Mouse (Mus musculus): ENCODE data around the gene Rasa4. TPM values are rescaled to one million over a fixed set of nuclear protein-coding genes. Genes with fewer than 3 reads are reported as not detected.
"Not testable (repeated sequence)": the region's sequence is repeated elsewhere in the genome, so short reads cannot be mapped to it uniquely, and the experiment has no call there.

Rasa4 gene
- polyA plus RNA-seq, 1 experiment from 2014 or later: 4.7 TPM

DNA sequence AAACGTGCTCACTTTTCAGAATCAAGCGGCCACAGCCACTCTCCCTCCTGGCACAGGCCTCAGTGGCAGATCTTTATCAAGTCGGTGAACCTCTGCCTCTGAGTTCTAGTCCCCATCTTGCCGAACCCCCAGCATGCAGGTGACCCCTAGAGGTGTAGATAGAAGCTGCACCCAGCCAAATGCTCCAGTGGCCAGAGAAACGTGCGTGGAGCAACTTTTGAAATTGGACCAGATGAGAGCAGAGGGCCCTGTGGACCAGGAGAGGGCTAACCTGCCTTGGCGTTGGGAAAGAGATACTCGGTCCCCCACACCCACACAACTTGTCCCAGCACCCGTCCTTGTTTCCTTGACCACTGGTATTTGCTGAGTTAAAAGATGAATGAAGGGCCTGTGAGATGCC lies 38.3 kb upstream of the Rasa4 start:
- peak; percentile 25 for DNase-seq (ENCODE audit: low spot score)
- Histone ChIP-seq H3K4me3 (ENCODE audit: low read depth, low read length) (no peak overlapping the region), H3K9ac (ENCODE audit: low read length) (no peak overlapping the region), H3K36me3 (ENCODE audit: control insufficient read depth, insufficient read depth, low read length) (no peaks in the 10 kb centered on the region), H3K4me1 (ENCODE audit: control insufficient read depth, insufficient read depth, low read length) (no peaks in the 10 kb centered on the region), H3K27ac (ENCODE audit: low read depth, low read length) (no peak overlapping the region), H3K4me2 (ENCODE audit: low read depth) (no peak overlapping the region), H3K27me3 (ENCODE audit: control insufficient read depth, insufficient read depth, low read length) (no peaks in the 10 kb centered on the region), H3K9me3 (ENCODE audit: control insufficient read depth, low read length) (no peaks in the 10 kb centered on the region)
- WGBS: 47% methylated on average over 9 of the region's 9 CpGs
- no peak for ATAC-seq (ENCODE audit: insufficient read depth, low FRiP score, low TSS enrichment)

DNA sequence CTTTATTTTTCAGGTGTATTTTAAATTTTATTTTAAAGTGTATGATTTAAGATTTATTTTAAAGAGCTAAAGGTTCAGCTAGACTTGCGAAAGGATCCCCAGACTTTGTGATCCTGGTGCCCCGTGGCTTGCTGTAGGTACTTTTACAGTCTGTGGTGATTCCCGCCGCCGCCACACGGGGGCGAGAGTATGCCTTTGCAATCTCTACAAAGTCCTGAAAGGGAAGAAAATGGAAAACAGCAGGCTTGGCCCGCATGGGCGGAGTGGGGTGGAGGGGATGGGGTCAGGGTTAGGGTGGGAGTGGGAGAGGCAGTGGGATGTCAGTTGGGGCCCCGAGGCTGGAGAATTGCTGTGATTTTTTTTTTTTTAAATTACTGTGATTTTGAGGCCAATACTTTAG lies 37.7 kb upstream of the Rasa4 start:
- no peak overlapping the region for H3K27ac ChIP-seq (ENCODE audit: low read depth, low read length)
- H3K27me3 ChIP-seq (ENCODE audit: control insufficient read depth, insufficient read depth, low read length): no peaks in the 10 kb centered on the region
- H3K36me3 ChIP-seq (ENCODE audit: control insufficient read depth, insufficient read depth, low read length): no peaks in the 10 kb centered on the region
- ATAC-seq (ENCODE audit: insufficient read depth, low FRiP score, low TSS enrichment): no peak
- no peaks in the 10 kb centered on the region for H3K9me3 ChIP-seq (ENCODE audit: control insufficient read depth, low read length)
- peak; percentile 91 for DNase-seq (ENCODE audit: low spot score)
- H3K4me2 ChIP-seq (ENCODE audit: low read depth): no peak overlapping the region
- no peak overlapping the region for H3K9ac ChIP-seq (ENCODE audit: low read length)
- H3K4me1 ChIP-seq (ENCODE audit: control insufficient read depth, insufficient read depth, low read length): no peaks in the 10 kb centered on the region; the same call in 1 of the 2 replicates
- 3% methylated on average over 10 of the region's 10 CpGs for WGBS
- no peak overlapping the region for H3K4me3 ChIP-seq (ENCODE audit: low read depth, low read length)

DNA sequence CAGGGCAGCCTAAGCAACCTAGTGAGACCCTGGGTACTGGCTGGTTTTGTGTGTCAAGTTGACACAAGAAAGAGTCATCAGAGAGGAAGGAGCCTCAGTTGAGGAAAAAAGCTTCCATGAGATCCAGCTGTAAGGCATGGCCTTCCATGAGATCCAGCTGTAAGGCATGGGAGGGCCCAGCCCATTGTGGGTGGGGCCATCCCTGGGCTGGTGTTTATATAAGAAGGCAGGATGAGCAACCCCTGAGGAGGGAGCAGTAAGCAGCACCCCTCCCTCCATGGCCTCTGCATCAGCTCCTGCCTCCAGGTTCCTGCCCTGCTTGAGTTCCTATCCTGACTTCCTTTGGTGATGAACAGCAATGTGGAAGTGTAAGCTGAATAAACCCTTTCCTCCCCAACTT lies 35.2 kb upstream of the Rasa4 start:
- not testable (repeated sequence) for H3K9me3 ChIP-seq (ENCODE audit: control insufficient read depth, low read length); H3K4me1 ChIP-seq (ENCODE audit: control insufficient read depth, insufficient read depth, low read length); DNase-seq (ENCODE audit: low spot score); H3K27ac ChIP-seq (ENCODE audit: low read depth, low read length); H3K4me3 ChIP-seq (ENCODE audit: low read depth, low read length); H3K9ac ChIP-seq (ENCODE audit: low read length); H3K4me2 ChIP-seq (ENCODE audit: low read depth); H3K36me3 ChIP-seq (ENCODE audit: control insufficient read depth, insufficient read depth, low read length); ATAC-seq (ENCODE audit: insufficient read depth, low FRiP score, low TSS enrichment); H3K27me3 ChIP-seq (ENCODE audit: control insufficient read depth, insufficient read depth, low read length)

DNA sequence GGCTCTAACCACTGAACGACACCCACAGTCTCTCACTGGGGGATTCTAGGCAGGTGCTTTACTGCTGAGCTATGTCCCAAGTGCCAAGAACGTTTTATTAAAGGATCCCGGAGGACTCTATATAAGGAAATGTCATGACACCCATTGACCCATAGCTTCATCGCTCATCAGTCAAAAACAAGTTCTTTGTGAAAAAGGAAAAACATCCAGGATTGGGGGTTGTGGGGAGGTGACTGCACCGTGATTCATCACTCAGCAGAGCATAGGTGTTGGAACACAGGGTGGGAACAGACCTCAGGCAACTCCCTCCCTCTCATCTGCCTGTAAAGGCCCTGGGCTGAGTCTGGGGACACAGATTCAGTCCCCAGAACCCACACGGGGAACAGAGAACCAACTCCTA lies 33.8 kb upstream of the Rasa4 start:
- Histone ChIP-seq H3K4me1 (ENCODE audit: control insufficient read depth, insufficient read depth, low read length) (peaks cover 6% of the 10 kb centered on the region; the same call in 1 of the 2 replicates), H3K4me2 (ENCODE audit: low read depth) (no peak overlapping the region), H3K4me3 (ENCODE audit: low read depth, low read length) (no peak overlapping the region), H3K9me3 (ENCODE audit: control insufficient read depth, low read length) (no peaks in the 10 kb centered on the region), H3K36me3 (ENCODE audit: control insufficient read depth, insufficient read depth, low read length) (no peaks in the 10 kb centered on the region), H3K27me3 (ENCODE audit: control insufficient read depth, insufficient read depth, low read length) (no peaks in the 10 kb centered on the region), H3K27ac (ENCODE audit: low read depth, low read length) (no peak overlapping the region), H3K9ac (ENCODE audit: low read length) (no peak overlapping the region)
- 49% methylated on average over 6 of the region's 6 CpGs for WGBS
- DNase-seq (ENCODE audit: low spot score) (no peak), ATAC-seq (ENCODE audit: insufficient read depth, low FRiP score, low TSS enrichment) (no peak)

DNA sequence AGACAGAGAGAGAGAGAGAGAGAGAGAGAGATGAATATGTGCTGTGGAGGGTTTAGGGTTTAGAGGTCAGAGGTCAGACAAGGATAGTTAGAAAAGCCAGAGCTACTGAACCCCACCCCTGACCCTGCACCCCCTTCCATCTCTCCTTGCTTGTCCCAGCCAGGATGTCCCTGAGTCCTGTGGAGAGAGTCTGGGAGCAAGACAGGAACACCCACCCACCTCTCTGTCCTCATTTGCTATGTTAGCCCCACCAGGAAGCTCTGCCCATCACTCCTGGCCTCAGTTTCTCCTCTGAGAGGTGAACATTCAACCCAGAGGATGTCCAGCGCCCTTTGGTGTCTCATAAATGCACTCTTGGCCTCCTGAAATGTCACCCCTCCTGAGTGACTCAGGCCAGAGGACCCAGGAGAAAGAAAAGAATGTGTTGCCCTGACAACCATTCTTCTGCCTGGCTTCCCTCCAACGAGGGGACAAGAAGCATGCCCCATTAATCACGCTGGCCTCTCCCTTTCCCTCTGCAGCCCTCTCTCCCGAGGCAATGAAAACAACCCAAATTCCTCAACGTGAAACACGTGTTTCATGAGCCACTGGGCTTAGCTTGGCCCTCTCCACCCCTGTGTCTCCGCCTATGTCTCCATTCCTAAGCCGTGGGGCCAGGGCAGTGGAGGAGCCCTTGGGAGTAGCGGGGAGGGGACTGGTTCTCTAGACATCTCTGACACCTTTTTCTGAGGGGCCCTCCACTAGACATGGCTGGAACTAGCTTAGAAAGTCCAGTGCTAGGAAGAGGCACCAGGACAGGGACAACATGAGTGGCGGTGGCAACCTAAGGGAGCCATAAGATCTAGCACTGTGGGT lies 32.3 kb upstream of the Rasa4 start:
- WGBS: 7% methylated on average over 10 of the region's 10 CpGs
- Histone ChIP-seq H3K4me3 (ENCODE audit: low read depth, low read length) (no peak overlapping the region), H3K4me1 (ENCODE audit: control insufficient read depth, insufficient read depth, low read length) (peaks cover 6% of the 10 kb centered on the region; the same call in 1 of the 2 replicates), H3K27me3 (ENCODE audit: control insufficient read depth, insufficient read depth, low read length) (no peaks in the 10 kb centered on the region), H3K36me3 (ENCODE audit: control insufficient read depth, insufficient read depth, low read length) (no peaks in the 10 kb centered on the region), H3K9me3 (ENCODE audit: control insufficient read depth, low read length) (no peaks in the 10 kb centered on the region), H3K4me2 (ENCODE audit: low read depth) (peak overlapping the region; percentile 2; the same call in 1 of the 2 replicates), H3K9ac (ENCODE audit: low read length) (no peak overlapping the region), H3K27ac (ENCODE audit: low read depth, low read length) (peak overlapping the region; percentile 79)
- ATAC-seq (ENCODE audit: insufficient read depth, low FRiP score, low TSS enrichment): peak; percentile 91
- DNase-seq (ENCODE audit: low spot score): peak; percentile 82

DNA sequence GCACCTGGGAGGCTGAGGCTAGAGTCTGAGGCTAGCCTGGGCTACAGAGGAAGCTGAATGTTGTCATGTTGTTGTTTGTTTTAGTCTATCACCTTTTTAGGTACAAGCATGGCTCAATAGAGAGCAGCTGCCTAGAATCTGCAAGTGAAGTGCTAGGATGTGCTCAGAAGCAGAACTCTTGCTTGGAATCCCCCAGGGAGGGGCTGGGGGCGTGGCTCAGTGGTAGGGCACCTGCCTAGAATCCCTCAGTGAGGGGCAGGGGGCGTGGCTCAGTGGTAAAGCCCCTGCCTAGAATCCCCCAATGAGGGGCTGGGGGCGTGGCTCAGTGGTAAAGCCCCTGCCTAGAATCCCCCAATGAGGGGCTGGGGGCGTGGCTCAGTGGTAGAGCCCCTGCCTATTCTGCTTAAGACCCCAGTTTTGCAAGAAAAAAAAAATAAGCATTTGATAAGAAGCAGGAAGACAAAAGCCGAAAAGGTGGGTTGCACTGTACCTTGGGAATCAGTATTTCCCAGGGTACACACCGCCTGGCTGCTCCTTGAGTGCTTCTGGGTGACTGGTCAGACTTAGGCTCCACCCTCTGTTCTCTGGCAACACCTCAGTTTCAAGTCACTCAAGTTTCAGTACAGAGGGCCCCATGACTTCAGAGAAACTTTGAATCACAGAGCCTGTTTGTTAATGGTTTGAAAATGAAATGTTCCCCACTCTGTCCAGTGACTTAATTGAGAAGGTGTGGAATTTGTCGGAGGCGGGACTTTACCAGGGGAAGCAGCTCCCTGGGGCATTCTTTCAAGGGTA lies 30.7 kb upstream of the Rasa4 start:
- Histone ChIP-seq H3K27me3 (ENCODE audit: control insufficient read depth, insufficient read depth, low read length) (no peaks in the 10 kb centered on the region), H3K9ac (ENCODE audit: low read length) (no peak overlapping the region), H3K4me1 (ENCODE audit: control insufficient read depth, insufficient read depth, low read length) (peaks cover 6% of the 10 kb centered on the region; the same call in 1 of the 2 replicates), H3K4me3 (ENCODE audit: low read depth, low read length) (no peak overlapping the region), H3K27ac (ENCODE audit: low read depth, low read length) (no peak overlapping the region), H3K9me3 (ENCODE audit: control insufficient read depth, low read length) (no peaks in the 10 kb centered on the region), H3K4me2 (ENCODE audit: low read depth) (no peak overlapping the region), H3K36me3 (ENCODE audit: control insufficient read depth, insufficient read depth, low read length) (no peaks in the 10 kb centered on the region)
- WGBS: 85% methylated on average over 8 of the region's 8 CpGs
- ATAC-seq (ENCODE audit: insufficient read depth, low FRiP score, low TSS enrichment) (no peak), DNase-seq (ENCODE audit: low spot score) (no peak)

DNA sequence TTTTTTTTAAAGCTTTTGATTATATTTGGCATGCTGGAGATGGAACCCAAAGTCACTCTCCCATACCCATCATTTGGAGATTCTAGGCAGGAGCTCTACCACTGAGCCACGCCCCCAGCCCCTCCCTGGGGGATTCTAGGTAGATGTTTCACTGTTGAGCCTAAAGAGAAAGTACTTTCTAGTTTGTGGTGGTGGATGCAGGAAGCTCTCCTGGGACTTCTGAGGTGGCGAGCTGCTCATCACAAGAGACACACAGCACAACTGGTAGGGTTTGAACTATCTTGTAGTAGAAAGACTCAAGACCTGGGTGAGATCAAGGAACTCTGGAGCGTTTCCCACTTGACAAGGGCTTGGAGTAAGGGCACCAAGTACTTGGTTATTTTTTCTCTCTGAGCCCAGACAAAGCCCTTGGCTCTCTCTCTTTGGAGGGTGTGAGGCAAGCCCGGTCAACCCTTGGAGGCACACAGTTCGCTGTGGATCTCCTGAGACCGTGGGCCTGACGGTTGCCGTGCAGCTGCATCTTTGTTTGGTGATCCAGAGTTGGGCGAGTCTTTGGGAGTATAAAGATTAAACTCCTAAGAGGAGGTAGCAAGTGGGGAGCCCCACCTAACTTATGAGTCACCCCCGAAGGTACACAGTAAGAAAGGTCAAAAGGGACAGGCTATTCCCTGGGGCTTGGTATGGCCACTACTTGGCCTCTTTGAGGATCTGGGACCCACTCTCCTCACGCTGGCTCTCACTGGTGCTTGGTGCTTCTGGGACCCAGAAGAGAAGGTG lies 29.2 kb upstream of the Rasa4 start, which contains the start of gene Upk3bl:
TSS of gene Upk3bl (plus strand) at position 192 of the 777 bp plus-strand sequence.
- no peak for DNase-seq (ENCODE audit: low spot score)
- Histone ChIP-seq H3K4me3 (ENCODE audit: low read depth, low read length) (no peak within 1 kb of the TSS), H3K4me1 (ENCODE audit: control insufficient read depth, insufficient read depth, low read length) (peaks cover 6% of the 10 kb centered on the region; the same call in 1 of the 2 replicates), H3K36me3 (ENCODE audit: control insufficient read depth, insufficient read depth, low read length) (no peaks in the 10 kb centered on the region), H3K9me3 (ENCODE audit: control insufficient read depth, low read length) (no peaks in the 10 kb centered on the region), H3K4me2 (ENCODE audit: low read depth) (no peak within 1 kb of the TSS), H3K27me3 (ENCODE audit: control insufficient read depth, insufficient read depth, low read length) (no peaks in the 10 kb centered on the region), H3K27ac (ENCODE audit: low read depth, low read length) (no peak within 1 kb of the TSS), H3K9ac (ENCODE audit: low read length) (no peak within 1 kb of the TSS)
- WGBS: 92% methylated on average over 11 of the region's 11 CpGs
- no peak for ATAC-seq (ENCODE audit: insufficient read depth, low FRiP score, low TSS enrichment)

DNA sequence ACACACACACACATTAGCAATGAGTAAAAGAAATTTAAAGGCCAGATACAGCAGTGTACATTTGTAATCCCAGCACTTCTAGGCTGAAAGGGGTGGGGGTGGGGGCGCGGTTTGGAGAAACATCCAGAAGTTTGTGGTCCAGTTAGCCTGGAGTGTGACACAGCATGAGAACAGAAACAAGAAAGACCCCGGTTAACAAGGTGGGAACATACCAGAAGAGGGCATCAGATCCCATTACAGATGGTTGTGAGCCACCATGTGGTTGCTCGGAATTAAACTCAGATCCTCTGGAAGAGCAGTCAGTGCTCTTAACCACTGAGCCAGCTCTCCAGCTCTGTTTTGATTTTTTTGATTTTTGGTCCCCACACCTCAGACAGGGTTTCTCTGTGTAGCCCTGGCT lies 27.7 kb upstream of the Rasa4 start:
- DNase-seq (ENCODE audit: low spot score): no peak
- ATAC-seq (ENCODE audit: insufficient read depth, low FRiP score, low TSS enrichment): no peak
- H3K9ac ChIP-seq (ENCODE audit: low read length): no peak overlapping the region
- H3K9me3 ChIP-seq (ENCODE audit: control insufficient read depth, low read length): no peaks in the 10 kb centered on the region
- H3K4me1 ChIP-seq (ENCODE audit: control insufficient read depth, insufficient read depth, low read length): peaks cover 6% of the 10 kb centered on the region; the same call in 1 of the 2 replicates
- 42% methylated on average over 4 of the region's 4 CpGs for WGBS
- no peaks in the 10 kb centered on the region for H3K36me3 ChIP-seq (ENCODE audit: control insufficient read depth, insufficient read depth, low read length)
- no peak overlapping the region for H3K4me2 ChIP-seq (ENCODE audit: low read depth)
- H3K4me3 ChIP-seq (ENCODE audit: low read depth, low read length): no peak overlapping the region
- H3K27ac ChIP-seq (ENCODE audit: low read depth, low read length): no peak overlapping the region
- H3K27me3 ChIP-seq (ENCODE audit: control insufficient read depth, insufficient read depth, low read length): no peaks in the 10 kb centered on the region

All from neural tube, embryonic 11.5 days (tissue).